Mouse (Mus musculus) heart, adult 10 weeks (tissue): ENCODE data around the gene Olfr288. TPM values are rescaled to one million over a fixed set of nuclear protein-coding genes. Genes with fewer than 3 reads are reported as not detected.

Experiments
- polyA plus RNA-seq: library from polyadenylated mRNA; stranded (reverse); fragments of 350-450 nt; fragmentation: Illumina TruSeq; extraction: RNeasy Lipid Tissue Mini Kit (QIAGEN cat#74804); gene quantifications from one replicate; pipeline ENCODE4 v1.2.3, GENCODE M21; 2014; ENCODE audit warnings: low read depth, low replicate concordance

Olfr288 gene
- polyA plus RNA-seq: not detected

DNA sequence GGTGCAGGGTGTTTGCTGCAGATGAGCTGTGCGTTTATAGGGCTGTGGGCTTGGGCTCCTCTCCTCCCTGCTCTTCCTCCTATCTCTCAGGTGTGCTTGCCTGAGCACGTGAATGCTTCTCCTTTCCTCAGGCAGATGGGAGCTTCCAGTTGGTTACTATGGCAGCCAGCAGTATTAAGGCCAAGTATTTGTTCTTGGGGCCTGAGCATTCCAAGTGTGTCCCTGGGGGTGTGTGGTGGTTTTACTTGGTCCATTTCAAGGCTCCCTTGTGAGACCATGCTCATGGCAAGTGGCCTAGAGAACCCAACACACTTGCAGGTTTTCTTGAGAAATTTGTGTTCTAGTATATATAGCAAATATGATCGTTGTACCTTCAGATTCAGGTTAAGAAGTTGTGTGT is at the start of gene Olfr288:
Olfr288 (minus strand) TSS at position 101 of the 400 bp plus-strand sequence.

GRCm38 (mm10) chr15:98234350-98234749 is 39.0 kb upstream of the Olfr288 start, which contains the start of gene Olfr286:
Gene Olfr286, minus strand, starts transcription at chr15:98234450.

GRCm38 (mm10) chr15:98220877-98221276 is 25.5 kb upstream of the Olfr288 start, which contains the start of the genes Gm44579 and Olfr287:
Gene Gm44579, minus strand, starts transcription at chr15:98220977.
Gene Olfr287, minus strand, starts transcription at chr15:98221056.

GRCm38 (mm10) chr15:98166963-98167644 is 28.2 kb downstream of the Olfr288 start, which contains the start of gene Ccdc184:
Gene Ccdc184, plus strand, starts transcription at chr15:98167158.

DNA sequence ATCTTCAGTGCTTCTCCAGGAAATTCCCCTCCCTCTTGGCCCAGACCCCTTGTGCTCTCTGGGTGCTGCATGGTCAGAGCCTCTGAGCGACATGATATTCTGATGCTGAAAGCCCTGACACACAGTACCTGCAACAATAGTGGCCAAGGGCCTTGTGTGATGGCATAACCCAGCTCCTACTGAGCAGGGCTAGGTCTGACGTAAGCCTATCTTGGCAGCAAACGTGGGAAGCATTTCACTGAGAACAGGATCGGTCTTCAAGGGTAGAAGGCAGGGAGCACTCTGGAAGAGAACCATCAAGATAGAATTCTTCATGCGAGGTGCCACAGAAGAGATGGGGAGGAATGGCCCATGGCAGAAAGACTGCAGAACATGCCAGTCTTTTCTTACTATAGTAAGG is 29.8 kb downstream of the Olfr288 start, which contains the start of gene Asb8:
Asb8 (minus strand) TSS at position 101 of the 400 bp plus-strand sequence.

Other genes starting within 250 kb of the Olfr288 start
- gene Tmem106c, start 231.3 kb downstream of the Olfr288 start, polyA plus RNA-seq: 16.1 TPM
- not detected for gene Col2a1, start 190.8 kb downstream of the Olfr288 start, polyA plus RNA-seq
- 729 TPM for gene Pfkm, start 103.0 kb downstream of the Olfr288 start, polyA plus RNA-seq
- 10.9 TPM for gene Senp1, start 101.8 kb downstream of the Olfr288 start, polyA plus RNA-seq
- gene Asb8, start 29.9 kb downstream of the Olfr288 start, polyA plus RNA-seq: 96.2 TPM
- gene Ccdc184, start 28.4 kb downstream of the Olfr288 start, polyA plus RNA-seq: 0.42 TPM
- gene Gm44579, start 25.4 kb upstream of the Olfr288 start, polyA plus RNA-seq: not detected
- not detected for gene Olfr287, start 25.5 kb upstream of the Olfr288 start, polyA plus RNA-seq
- not detected for gene Olfr286, start 38.9 kb upstream of the Olfr288 start, polyA plus RNA-seq
- not detected for gene H1fnt, start 61.8 kb upstream of the Olfr288 start, polyA plus RNA-seq
- 5.4 TPM for gene Zfp641, start 100.6 kb upstream of the Olfr288 start, polyA plus RNA-seq
- not detected for gene Olfr285, start 121.8 kb upstream of the Olfr288 start, polyA plus RNA-seq
- not detected for gene Olfr284, start 145.4 kb upstream of the Olfr288 start, polyA plus RNA-seq
- gene Olfr283, start 185.4 kb upstream of the Olfr288 start, polyA plus RNA-seq: not detected
- not detected for gene Olfr282, start 235.7 kb upstream of the Olfr288 start, polyA plus RNA-seq